Mouse (Mus musculus) heart, embryonic 13.5 days (tissue): ENCODE measurements at regions not wholly inside any gene's neighbourhood (a gene's known extent, or its start where the extent isn't known, plus 50 kb on each side); places are given as distances from the start of the nearest gene placed in this dataset.

ENCODE experiments used
- ATAC-seq: fragments of 200-750 bp; cut with Nextera tagmentation; 2 replicates; pipeline ENCODE4 v1.8.0; 2017; ENCODE audit warnings: moderate TSS enrichment; ENCODE audit not compliant: insufficient number of reproducible peaks, low FRiP score, low TSS enrichment; ENCODE audit errors: extremely low read depth
- H3K27ac ChIP-seq: fragments of 300-500 bp; sonication (generic); replicated peaks from 2 replicates; pipeline ENCODE4 v1.5.1; 2015; ENCODE audit warnings: moderate library complexity, mild to moderate bottlenecking, inconsistent platforms
- H3K27me3 ChIP-seq: fragments of 300-500 bp; sonication (generic); replicated peaks from 2 replicates; pipeline ENCODE4 v1.6.1; 2015; ENCODE audit warnings: mild to moderate bottlenecking, inconsistent platforms
- H3K36me3 ChIP-seq: fragments of 300-500 bp; sonication (generic); 2 replicates; pipeline ENCODE4 v1.6.1; 2015; ENCODE audit warnings: mild to moderate bottlenecking, inconsistent platforms
- H3K4me1 ChIP-seq: fragments of 300-500 bp; sonication (generic); 2 replicates; pipeline ENCODE4 v1.6.1; 2015; ENCODE audit warnings: inconsistent platforms
- H3K4me2 ChIP-seq: fragments of 300-500 bp; sonication (generic); 2 replicates; pipeline ENCODE4 v1.6.1; 2015; ENCODE audit warnings: inconsistent platforms, mild to moderate bottlenecking, moderate library complexity
- H3K4me3 ChIP-seq: fragments of 300-500 bp; sonication (generic); 2 replicates; pipeline ENCODE4 v1.5.1; 2015; ENCODE audit warnings: moderate library complexity, mild to moderate bottlenecking, inconsistent platforms
- H3K9ac ChIP-seq: fragments of 300-500 bp; sonication (generic); 2 replicates; pipeline ENCODE4 v1.6.1; 2015; ENCODE audit warnings: inconsistent platforms, mild to moderate bottlenecking, moderate library complexity
- H3K9me3 ChIP-seq: fragments of 300-500 bp; sonication (generic); 2 replicates; pipeline ENCODE4 v1.6.1; 2016; ENCODE audit warnings: inconsistent platforms
- WGBS: fragments of 180-500 bp; shearing (Covaris S2); methylation state at CpG from one replicate; pipeline ENCODE4 v1.1.7; 2015; ENCODE audit warnings: mixed read lengths; 5-methylcytosine and 5-hydroxymethylcytosine counted together

- no peak for ATAC-seq
- H3K4me1 ChIP-seq, result no peaks in the 10 kb centered on the region
- no peak overlapping the region for H3K4me3 ChIP-seq
- WGBS, result 63% methylated on average over 3 of the region's 3 CpGs
- H3K9ac ChIP-seq, result no peak overlapping the region
- no peaks in the 10 kb centered on the region for H3K9me3 ChIP-seq
- H3K27me3 ChIP-seq, result no peaks in the 10 kb centered on the region
- no peak overlapping the region for H3K27ac ChIP-seq
- H3K4me2 ChIP-seq, result no peak overlapping the region
- no peaks in the 10 kb centered on the region for H3K36me3 ChIP-seq
These were observed 596.1 kb upstream of the Cdh11 start for GRCm38 (mm10) chr8:103381575-103381974.

GRCm38 (mm10) chr8:103391359-103391758, 605.9 kb upstream of the Cdh11 start:
- no peak for ATAC-seq
- H3K4me1 ChIP-seq, result no peaks in the 10 kb centered on the region
- no peaks in the 10 kb centered on the region for H3K9me3 ChIP-seq
- no peak overlapping the region for H3K9ac ChIP-seq
- no peaks in the 10 kb centered on the region for H3K27me3 ChIP-seq
- 79% methylated on average over 6 of the region's 6 CpGs for WGBS
- no peak overlapping the region for H3K27ac ChIP-seq
- H3K4me2 ChIP-seq, result no peak overlapping the region
- H3K4me3 ChIP-seq, result no peak overlapping the region
- no peaks in the 10 kb centered on the region for H3K36me3 ChIP-seq

- Histone ChIP-seq H3K4me1 (no peaks in the 10 kb centered on the region), H3K4me3 (no peak overlapping the region), H3K9ac (no peak overlapping the region), H3K27ac (no peak overlapping the region), H3K36me3 (no peaks in the 10 kb centered on the region), H3K9me3 (no peaks in the 10 kb centered on the region), H3K4me2 (no peak overlapping the region), H3K27me3 (no peaks in the 10 kb centered on the region)
- 41% methylated on average over 4 of the region's 4 CpGs for WGBS
- no peak for ATAC-seq
These were observed 609.9 kb upstream of the Cdh11 start for GRCm38 (mm10) chr8:103395316-103395715.

DNA sequence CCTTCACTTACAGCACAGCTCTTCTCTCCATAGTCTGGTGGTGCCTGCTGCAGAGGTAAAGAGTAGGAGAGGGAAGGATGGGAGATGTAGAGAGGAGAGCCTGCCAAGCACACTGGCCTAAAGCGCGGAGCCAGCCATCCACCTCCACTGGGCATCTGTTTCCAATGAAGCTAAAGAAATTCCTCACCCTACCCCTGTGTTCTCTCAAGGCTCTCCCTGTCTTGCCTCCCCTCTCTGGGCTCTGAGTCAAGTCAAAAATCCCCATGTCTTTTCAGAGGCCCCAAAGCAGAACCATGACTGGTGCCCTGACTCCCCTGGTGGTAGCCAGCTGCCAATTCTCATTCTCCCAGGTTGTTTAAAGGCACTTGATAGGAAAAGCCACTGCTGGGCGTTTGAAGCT, 612.7 kb upstream of the Cdh11 start:
- WGBS, result 62% methylated on average over 3 of the region's 3 CpGs
- H3K36me3 ChIP-seq, result no peaks in the 10 kb centered on the region
- no peak overlapping the region for H3K9ac ChIP-seq

GRCm38 (mm10) chr8:103399466-103399865, 614.0 kb upstream of the Cdh11 start:
- 68% methylated on average over 3 of the region's 3 CpGs for WGBS
- Histone ChIP-seq H3K36me3 (no peaks in the 10 kb centered on the region), H3K4me2 (no peak overlapping the region), H3K4me1 (no peaks in the 10 kb centered on the region), H3K9me3 (no peaks in the 10 kb centered on the region), H3K27me3 (no peaks in the 10 kb centered on the region), H3K9ac (no peak overlapping the region), H3K4me3 (no peak overlapping the region), H3K27ac (no peak overlapping the region)
- no peak for ATAC-seq

More for the DNA sequence above, 612.7 kb upstream of the Cdh11 start:
- Histone ChIP-seq H3K27me3 (no peaks in the 10 kb centered on the region), H3K9me3 (no peaks in the 10 kb centered on the region), H3K4me2 (no peak overlapping the region), H3K27ac (no peak overlapping the region), H3K4me1 (no peaks in the 10 kb centered on the region), H3K4me3 (no peak overlapping the region)
- no peak for ATAC-seq

DNA sequence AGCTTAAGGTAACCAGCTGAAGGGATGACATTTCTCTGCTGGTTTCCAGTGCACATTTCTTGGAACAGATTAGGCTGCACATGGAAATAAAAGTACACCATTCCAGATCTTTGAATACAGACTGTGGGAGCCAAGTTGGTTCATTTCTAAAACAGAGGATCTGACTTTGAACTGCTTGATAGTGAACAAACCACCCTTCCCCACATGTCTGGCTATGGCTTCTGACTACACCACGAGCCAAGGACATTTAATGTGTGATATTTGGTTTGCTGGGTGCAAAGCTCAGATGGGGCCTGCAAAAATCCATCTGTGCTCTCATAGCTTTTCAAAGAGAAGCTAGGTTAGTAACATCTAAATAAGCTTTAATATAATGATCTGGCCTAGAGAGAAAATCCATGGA, 614.7 kb upstream of the Cdh11 start:
- Histone ChIP-seq H3K4me3 (no peak overlapping the region), H3K27ac (no peak overlapping the region), H3K27me3 (no peaks in the 10 kb centered on the region), H3K4me2 (no peak overlapping the region), H3K4me1 (0 out of 2 replicates have a peak, but pooled peaks cover under 1% of the 10 kb centered on the region), H3K9me3 (no peaks in the 10 kb centered on the region), H3K36me3 (no peaks in the 10 kb centered on the region), H3K9ac (no peak overlapping the region)
- WGBS, result 69% methylated on average over 1 of the region's 1 CpGs
- ATAC-seq, result no peak

DNA sequence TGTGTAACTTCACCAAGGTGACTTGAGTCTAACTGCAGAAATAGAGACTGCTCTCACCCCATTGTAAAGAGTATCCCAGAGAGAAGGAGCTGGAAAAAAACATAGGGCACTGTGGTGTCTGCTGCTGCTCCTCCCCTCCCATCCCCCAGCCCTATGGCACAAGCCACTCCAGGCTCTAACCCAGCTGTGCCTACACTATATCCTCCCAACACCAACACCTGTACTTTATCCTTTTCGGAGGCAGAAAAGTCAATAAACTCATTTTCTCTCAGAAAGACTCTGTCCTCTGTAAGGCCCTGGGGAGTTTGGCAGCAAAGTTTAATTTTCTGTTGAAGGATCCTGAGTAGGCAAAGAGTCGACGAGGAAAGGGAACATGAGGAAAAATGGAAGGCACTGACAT, 617.3 kb upstream of the Cdh11 start:
- no peaks in the 10 kb centered on the region for H3K9me3 ChIP-seq
- 83% methylated on average over 3 of the region's 3 CpGs for WGBS

GRCm38 (mm10) chr8:103403826-103404225, 618.4 kb upstream of the Cdh11 start:
- no peaks in the 10 kb centered on the region for H3K9me3 ChIP-seq
- 75% methylated on average over 4 of the region's 4 CpGs for WGBS
- no peak for ATAC-seq
- no peak overlapping the region for H3K9ac ChIP-seq
- H3K4me3 ChIP-seq, result no peak overlapping the region
- no peaks in the 10 kb centered on the region for H3K27me3 ChIP-seq
- H3K4me2 ChIP-seq, result no peak overlapping the region
- peaks cover 32% of the 10 kb centered on the region for H3K4me1 ChIP-seq
- no peaks in the 10 kb centered on the region for H3K36me3 ChIP-seq
- H3K27ac ChIP-seq, result no peak overlapping the region

More for the DNA sequence above, 617.3 kb upstream of the Cdh11 start:
- ATAC-seq, result no peak
- Histone ChIP-seq H3K36me3 (no peaks in the 10 kb centered on the region), H3K4me3 (no peak overlapping the region), H3K9ac (no peak overlapping the region), H3K4me1 (peaks cover 24% of the 10 kb centered on the region), H3K27me3 (no peaks in the 10 kb centered on the region), H3K27ac (no peak overlapping the region), H3K4me2 (no peak overlapping the region)

DNA sequence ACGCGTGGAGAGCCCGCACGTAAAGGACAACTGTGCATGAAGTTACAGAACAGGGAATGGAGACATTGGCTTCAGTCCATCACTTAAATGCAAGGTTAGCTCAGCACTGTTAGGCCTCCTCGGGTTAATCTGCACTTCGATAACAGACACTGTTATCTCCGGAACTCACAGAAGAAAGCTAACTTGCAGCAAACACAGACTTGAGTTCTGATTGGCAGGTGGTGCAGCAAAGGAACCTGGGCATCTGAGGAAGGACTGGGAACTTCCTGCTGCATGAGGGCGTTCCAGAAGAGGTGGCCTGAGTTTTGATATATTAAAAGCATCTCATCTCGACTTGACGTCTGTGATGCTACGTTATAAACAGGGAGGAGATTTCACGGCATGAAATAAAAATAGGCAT, 620.3 kb upstream of the Cdh11 start:
- no peaks in the 10 kb centered on the region for H3K9me3 ChIP-seq
- no peaks in the 10 kb centered on the region for H3K36me3 ChIP-seq
- WGBS, result 31% methylated on average over 12 of the region's 12 CpGs
- peak overlapping the region; percentile 16; the same call in 1 of the 2 replicates for H3K4me2 ChIP-seq
- no peaks in the 10 kb centered on the region for H3K27me3 ChIP-seq
- no peak overlapping the region for H3K4me3 ChIP-seq
- no peak for ATAC-seq
- H3K9ac ChIP-seq, result no peak overlapping the region
- H3K4me1 ChIP-seq, result peaks cover 41% of the 10 kb centered on the region
- peak overlapping the region; percentile 65 for H3K27ac ChIP-seq

GRCm38 (mm10) chr8:103406921-103407320, 621.5 kb upstream of the Cdh11 start:
- no peak overlapping the region for H3K4me2 ChIP-seq
- no peaks in the 10 kb centered on the region for H3K27me3 ChIP-seq
- 52% methylated on average over 2 of the region's 2 CpGs for WGBS
- H3K27ac ChIP-seq, result peak overlapping the region; percentile 65; the same call in 1 of the 2 replicates
- H3K4me3 ChIP-seq, result no peak overlapping the region
- no peak for ATAC-seq
- peaks cover 41% of the 10 kb centered on the region for H3K4me1 ChIP-seq
- H3K36me3 ChIP-seq, result no peaks in the 10 kb centered on the region
- no peaks in the 10 kb centered on the region for H3K9me3 ChIP-seq
- no peak overlapping the region for H3K9ac ChIP-seq

DNA sequence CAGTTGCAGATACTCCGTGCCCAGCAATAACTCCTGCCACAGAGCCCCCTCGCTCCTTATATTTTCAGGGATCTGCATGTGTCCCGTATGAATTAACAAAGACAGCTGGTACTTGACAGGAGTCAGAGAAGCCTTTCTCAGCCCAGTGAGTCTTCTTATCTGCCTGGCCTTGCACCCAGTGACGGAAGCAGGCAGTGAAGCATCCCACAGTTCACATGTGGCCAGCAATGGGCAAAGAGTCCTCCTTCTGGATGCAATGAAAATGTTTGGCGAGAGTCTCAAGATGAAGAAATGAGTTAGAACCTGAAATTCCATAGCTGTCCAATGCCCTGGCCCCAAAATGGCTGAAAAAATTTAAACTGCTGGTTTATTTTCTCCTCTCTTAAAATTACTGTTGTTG, 622.2 kb upstream of the Cdh11 start:
- H3K4me1 ChIP-seq, result peaks cover 41% of the 10 kb centered on the region
- peak overlapping the region; percentile 65 for H3K27ac ChIP-seq
- no peak overlapping the region for H3K9ac ChIP-seq
- H3K4me3 ChIP-seq, result no peak overlapping the region
- 59% methylated on average over 5 of the region's 5 CpGs for WGBS
- ATAC-seq, result no peak
- no peak overlapping the region for H3K4me2 ChIP-seq
- no peaks in the 10 kb centered on the region for H3K36me3 ChIP-seq
- H3K27me3 ChIP-seq, result no peaks in the 10 kb centered on the region
- H3K9me3 ChIP-seq, result no peaks in the 10 kb centered on the region

GRCm38 (mm10) chr8:103408411-103408810, 623.0 kb upstream of the Cdh11 start:
- Histone ChIP-seq H3K9me3 (no peaks in the 10 kb centered on the region), H3K9ac (no peak overlapping the region), H3K4me2 (no peak overlapping the region), H3K4me3 (no peak overlapping the region), H3K27me3 (no peaks in the 10 kb centered on the region), H3K36me3 (no peaks in the 10 kb centered on the region), H3K27ac (peak overlapping the region; percentile 64), H3K4me1 (peaks cover 42% of the 10 kb centered on the region)
- WGBS, result 57% methylated on average over 3 of the region's 3 CpGs
- no peak for ATAC-seq
